Mouse (Mus musculus): ENCODE measurements around the gene Rbm47. TPM values are rescaled to one million over a fixed set of nuclear protein-coding genes. Genes with fewer than 3 reads are reported as not detected.

The Rbm47 gene
- total RNA-seq, 2 experiments from 2014 or later, result 54.7 to 55.9 TPM

DNA sequence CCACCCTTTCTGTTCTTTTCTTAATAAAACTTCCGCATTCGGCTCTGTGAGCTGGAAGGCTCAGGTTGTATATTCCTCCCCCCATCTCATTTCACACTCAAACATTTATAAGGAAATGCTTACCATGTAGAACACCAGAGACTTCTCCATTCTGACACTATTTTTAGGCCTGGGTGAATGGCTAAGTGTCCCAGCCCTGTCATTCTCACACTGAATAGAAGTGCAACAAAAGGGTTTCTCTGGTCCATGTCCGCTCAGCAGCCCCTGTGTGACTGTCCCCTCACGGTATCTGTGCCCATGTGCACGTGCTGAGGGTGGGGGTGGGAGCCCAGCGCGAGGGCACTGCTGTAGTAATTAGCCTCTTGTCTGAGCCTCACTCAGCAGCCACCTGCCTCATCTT, 105.7 kb downstream of the Rbm47 start:
- DNase-seq, result no peak

GRCm38 (mm10) chr5:66062930-66063220, 110.0 kb downstream of the Rbm47 start:
- DNase-seq, result no peak

DNA sequence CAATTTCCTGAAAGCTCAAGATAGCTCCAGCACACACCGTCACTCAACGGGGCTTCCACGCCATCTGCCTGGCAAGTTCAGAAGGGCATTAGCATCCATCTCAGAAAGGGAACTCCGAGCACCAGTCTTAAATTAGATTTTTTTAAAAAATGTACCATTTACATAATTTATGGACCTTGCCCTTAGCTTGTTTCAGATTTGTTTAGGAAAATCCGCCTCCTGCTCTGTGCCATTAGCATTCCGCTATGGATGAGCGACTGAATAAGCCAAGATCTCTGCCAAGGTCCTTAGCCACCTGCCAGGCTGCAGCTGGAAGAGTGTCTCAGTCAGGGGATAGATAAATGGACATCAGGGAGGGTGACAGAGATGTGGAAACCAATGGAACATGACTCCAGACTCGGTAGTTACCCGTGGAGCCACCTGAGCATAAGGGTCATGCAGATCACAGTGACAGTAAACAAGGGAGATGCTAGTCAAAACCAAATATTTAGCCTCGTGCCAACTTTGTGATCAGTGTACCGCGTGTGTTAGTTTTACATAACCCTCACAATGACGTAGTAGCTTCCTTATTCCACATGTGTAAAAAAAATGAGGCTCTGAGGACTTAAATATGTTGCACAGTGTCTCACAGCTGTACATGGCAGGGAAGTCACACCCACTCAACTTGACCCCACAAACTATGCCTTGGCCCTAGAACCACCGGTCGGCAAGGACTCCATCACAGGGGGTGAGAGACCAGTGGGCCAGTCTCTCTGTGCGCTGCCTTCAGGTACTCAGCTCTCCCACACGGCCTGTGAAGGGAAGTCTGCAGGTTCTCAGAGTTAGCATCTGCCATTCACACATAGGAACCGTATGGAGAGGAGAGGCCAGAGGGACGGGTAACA, 110.6 kb downstream of the Rbm47 start:
- DNase-seq, result no peak

GRCm38 (mm10) chr5:66061667-66062045, 111.3 kb downstream of the Rbm47 start:
- no peak for DNase-seq

DNA sequence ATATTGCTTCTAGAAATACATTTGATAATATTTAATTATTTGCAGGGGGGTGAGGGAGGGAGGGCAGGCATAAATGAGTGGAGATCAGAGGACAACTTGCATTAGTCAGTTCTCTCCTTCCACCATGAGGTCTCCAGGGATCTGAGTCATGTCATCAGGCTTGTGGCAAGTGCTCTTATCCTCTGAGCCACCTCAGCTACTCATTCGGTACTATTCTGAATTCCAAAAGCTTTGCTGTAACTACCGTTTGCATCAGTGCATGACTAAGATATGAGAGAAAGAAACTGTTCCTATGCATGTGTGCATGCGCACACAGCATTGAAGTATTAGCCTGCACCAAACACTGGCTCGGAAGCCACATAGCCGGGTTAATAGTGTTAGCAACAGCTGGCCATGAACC, 114.1 kb downstream of the Rbm47 start:
- DNase-seq, result no peak

DNA sequence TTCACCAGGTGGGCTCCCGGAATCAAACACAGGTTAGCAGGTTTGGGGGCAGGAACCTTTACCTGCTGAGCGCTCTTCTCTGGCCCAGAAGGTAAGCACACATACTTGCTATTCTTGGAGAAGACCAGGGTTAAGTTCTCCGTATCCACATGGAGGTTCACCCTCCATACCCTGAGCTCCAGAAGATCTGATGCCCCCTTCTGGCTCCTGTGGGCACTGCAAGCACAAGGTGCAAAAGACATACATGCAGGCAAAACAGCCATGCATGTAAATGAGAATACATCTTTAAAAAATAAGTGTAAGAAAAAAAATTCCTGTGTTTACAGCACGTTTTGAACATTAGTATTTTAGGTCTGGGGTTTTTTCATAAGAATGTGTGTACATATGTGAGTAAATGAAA, 116.2 kb downstream of the Rbm47 start:
- DNase-seq, result no peak

DNA sequence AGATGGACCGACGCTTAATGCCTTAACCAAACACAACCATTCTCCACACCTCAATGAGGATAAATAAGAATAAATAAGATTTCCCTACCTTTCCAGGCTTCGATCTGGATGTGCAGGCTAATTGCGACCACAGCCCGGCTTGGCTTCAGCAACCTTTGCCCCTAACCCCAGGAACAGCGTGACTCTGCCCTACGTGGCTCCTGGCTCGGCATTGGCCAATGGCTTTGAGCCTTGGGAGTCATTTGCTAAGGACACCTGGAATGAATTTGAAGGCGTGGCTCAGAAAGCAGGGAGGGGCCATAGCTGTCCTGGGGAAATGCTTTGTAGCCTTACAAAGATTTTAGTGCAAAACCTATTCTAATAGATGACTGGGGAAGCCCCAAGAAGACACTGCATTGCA, 118.5 kb downstream of the Rbm47 start:
- no peak for DNase-seq

- DNase-seq, result no peak
Measured at GRCm38 (mm10) chr5:66052777-66053548, 120.0 kb downstream of the Rbm47 start.

GRCm38 (mm10) chr5:66050841-66051240, 122.1 kb downstream of the Rbm47 start:
- DNase-seq, result peak; percentile 45

DNA sequence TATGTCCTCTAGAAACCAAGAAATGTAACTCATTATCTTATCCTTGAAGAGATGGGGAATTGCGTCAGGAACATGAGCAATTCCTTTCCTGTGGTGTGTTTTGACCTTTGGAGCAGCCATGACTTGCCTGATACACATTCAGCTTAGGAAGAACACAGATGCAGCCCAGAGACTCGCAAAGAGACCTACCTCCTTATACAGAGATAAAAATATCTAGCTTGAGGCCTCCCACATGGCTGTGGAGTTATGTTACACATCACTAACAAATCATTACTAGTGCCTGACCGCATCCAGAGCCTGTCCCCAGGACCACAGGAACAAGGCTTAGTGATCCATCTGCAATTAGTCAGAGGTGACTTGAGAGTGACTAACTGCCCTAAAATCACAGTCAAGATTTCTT, 126.6 kb downstream of the Rbm47 start:
- DNase-seq, result no peak

- DNase-seq, result no peak
Measured at GRCm38 (mm10) chr5:66043897-66044296, 129.0 kb downstream of the Rbm47 start.

DNA sequence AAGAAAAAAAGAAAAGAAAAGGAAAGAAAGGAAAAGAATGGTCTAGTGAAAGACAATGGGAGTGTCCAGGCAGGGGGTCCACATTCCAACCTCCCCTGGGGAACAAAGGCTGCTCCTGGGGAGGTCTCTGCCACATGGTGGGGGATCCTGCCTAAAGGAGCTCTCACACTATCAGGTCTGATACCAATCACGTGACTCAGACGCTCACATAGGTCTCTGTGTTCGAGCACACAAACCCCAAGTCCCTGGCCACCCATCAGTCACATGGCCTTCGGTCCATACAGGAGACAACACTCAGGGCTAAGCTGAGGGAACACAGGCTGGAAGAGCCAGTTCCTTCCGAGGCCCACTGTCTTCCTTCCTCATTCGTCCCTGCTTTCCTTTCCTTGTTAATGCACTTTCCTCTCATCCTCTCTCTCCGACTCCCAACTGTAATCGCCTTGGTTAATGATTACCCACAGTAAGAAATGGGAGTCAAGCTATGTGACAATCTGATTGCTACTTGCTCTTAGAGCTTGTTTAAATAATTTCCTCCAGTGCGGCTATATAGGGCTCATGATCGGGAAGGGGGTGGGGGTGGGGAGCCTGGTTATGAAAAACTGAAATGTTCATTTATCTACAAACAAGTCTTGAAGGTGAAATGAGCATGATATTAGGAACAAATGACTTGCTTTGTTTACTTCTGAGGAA, 130.1 kb downstream of the Rbm47 start:
- DNase-seq, result no peak

DNA sequence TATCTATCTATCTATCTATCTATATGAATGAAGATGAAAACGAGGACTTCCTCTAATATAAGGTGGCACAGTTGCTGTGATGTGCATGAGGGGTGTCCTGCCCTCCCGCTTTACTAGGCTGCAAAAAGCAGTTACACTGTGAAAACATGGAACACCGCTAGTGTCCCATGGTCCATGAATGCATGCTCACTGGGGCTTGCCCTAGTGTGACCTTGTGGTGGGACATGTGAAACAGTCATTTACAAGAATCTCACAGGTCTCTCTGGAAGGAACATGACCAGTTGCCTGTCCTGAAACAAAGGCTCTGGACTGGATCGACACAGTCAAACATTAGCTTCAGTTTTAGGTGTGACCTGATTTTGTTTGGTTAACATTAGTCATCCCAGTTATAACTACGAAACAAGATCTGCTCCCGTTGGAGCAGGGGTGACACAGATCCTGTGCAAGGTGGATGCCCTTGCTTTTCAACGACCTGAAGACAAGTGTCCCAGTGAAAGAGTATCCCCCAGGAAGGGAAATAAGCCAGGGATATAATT, 132.1 kb downstream of the Rbm47 start:
- no peak for DNase-seq

DNA sequence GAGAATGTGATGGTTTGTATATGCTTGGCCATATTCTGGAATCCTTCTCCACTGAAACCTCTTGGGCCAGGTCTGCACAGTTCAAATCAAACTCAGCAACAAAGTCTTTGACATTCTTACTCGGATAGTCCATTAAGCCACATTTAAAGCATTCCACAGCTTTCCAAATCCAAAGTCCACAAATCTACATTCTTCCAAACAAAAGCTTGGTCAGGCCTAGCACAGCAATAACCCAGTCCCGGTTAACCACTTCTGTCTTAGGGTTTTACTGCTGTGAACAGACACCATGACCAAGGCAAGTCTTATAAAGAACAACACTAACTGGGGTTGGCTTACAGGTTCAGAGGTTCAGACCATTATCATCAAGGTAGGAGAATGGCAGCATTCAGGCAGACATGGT, 133.1 kb downstream of the Rbm47 start:
- DNase-seq, result no peak

- no peak for DNase-seq
Measured at GRCm38 (mm10) chr5:66037066-66037465, 135.9 kb downstream of the Rbm47 start.

- no peak for DNase-seq
Measured at GRCm38 (mm10) chr5:66036440-66037054, 136.4 kb downstream of the Rbm47 start.

- DNase-seq, result no peak
Measured at GRCm38 (mm10) chr5:66034375-66035195, 138.3 kb downstream of the Rbm47 start.

GRCm38 (mm10) chr5:66032826-66033225, 140.1 kb downstream of the Rbm47 start:
- DNase-seq, result no peak

DNA sequence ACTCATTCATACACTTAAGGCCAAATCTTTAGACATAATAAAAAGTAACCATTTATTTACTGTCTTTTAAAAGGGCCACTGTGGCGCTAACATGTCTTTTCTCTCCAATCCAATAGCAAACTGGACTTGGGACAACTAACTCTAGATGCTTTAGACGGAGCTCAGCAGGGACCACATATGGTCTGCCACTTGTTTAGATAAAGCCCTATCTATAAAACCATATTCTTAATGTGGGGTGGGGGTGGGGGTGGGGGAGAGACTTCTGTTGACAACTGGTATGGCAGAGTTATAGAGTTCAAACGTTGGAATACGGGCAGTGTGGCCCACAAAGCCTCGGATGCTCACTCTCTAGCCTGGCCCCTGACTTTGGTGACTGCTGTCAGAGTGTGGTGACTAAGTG, 141.2 kb downstream of the Rbm47 start:
- DNase-seq, result no peak

DNA sequence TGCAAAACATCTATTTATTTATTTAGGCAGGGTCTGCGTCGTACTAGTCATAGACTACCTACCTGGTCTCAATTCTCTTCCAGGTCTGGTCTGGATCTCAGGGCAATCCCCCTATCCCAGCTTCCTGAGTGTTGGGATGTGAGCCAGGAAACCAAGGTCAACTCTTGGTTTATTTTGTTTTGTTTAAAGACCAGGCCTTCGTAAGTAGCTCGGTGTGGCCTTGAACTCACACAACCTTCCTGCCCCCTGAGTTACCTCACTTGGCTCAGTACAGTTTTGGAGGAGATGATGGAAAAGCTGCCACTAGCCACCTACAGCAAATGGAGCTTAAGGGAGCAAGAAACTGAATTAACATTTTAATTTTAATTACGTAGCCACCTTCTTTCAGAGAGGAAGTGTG, 144.7 kb downstream of the Rbm47 start:
- DNase-seq, result no peak

- no peak for DNase-seq
Measured at GRCm38 (mm10) chr5:66027206-66027605, 145.7 kb downstream of the Rbm47 start.

DNA sequence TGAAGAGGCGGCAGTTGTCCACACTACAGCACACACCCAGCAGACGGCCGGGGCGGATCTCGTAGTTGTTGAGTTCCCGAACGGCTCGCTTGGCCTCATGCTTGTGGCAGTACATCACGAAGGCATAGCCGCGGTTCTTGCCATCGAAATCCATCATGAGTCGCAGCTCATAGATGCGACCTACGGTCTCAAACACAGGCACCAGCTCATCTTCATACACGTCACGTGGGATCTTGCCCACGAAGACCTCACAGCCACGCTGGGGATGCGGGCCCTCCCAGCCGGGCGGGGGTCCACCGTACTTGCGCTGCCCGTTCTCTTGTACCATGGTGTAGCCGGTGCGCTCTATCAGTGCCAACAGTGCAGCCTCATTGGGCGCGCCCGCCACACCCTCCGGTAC, 146.1 kb downstream of the Rbm47 start:
- DNase-seq, result no peak
